Comparison of ENCODE assay signal across 25 mouse cellular contexts in the genomic region with DNA sequence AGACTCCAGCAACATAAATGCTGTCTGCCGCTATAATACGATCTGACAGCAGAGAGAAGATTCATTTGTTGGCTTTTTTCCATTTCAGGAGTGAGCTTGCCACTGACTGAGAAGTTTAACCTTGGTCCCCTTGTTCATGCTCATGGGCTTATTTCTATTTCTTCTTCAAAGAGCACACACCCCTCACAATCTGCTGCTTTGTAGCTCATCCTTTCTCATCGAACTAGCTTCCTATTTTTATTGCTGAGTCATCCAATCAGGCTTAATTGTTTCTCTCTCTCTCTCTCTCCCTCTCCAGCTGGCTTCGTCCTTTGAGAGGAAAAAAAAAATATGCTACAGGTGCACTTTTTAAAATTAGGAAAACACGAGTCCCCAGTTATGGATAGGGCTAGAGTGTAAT.
A peak's percentile ranks its signal among the peaks of the same experiment; 100 is the strongest.
DNase-seq lines count a peak whose midpoint lies in the region; ATAC-seq and TF ChIP-seq lines count a peak whose summit lies in the region.
"Had no signal": no experiment of that assay in that cellular context is flagged by ENCODE, and none has a peak within 500 bp of the region (broad histone marks: within the 10 kb centered on the region; RNA-seq: fewer than 3 reads in every experiment).

No protein-coding gene starts in this region.

- H3K9me3 ChIP-seq in forebrain, embryonic 14.5 days (replicated peaks; ENCODE audit: control insufficient read depth, low read length), result no peaks in the 10 kb centered on the region
- H3K9me3 ChIP-seq in forebrain, embryonic 10.5 days, result no peaks in the 10 kb centered on the region
- H3K9me3 ChIP-seq in midbrain, postnatal 0 days (ENCODE audit: low read length), result no peaks in the 10 kb centered on the region
- H3K9me3 ChIP-seq in midbrain, embryonic 16.5 days (replicated peaks; ENCODE audit: control insufficient read depth, low read length, poor library complexity, severe bottlenecking), result no peaks in the 10 kb centered on the region
- H3K9me3 ChIP-seq: heart, embryonic 10.5 days; heart, embryonic 13.5 days had no signal

- peak; percentile 14 for DNase-seq in forebrain, embryonic 14.5 days (ENCODE audit: low spot score)
- no peak for DNase-seq in forebrain, embryonic 10.5 days (ENCODE audit: extremely low spot score, low spot score)
- peak in 1 of 2 experiments; percentile 20 for DNase-seq in layer of hippocampus, adult 2 months (ENCODE audit: low spot score in 2 of 2)
- DNase-seq in layer of hippocampus, postnatal 25 days (ENCODE audit: extremely low spot score in 1 of 2, low spot score in 1 of 2), result no peak
- DNase-seq in midbrain, postnatal 0 days (ENCODE audit: low spot score), result peak; percentile 1
- peak; percentile 39 for DNase-seq in telencephalon, adult 2 months (ENCODE audit: low read depth, low spot score)
- DNase-seq: adrenal gland, postnatal 10 days; adrenal gland, postnatal 36 days; cerebellum, adult 11-12 months; cerebellum, adult 9-10 months; cerebellum, postnatal 14 days; gastrocnemius, postnatal 10 days; gastrocnemius, postnatal 36 days; heart, adult 2 months; heart, postnatal 14 days; heart, postnatal 4 days had no signal

- no peak for TF ChIP-seq CTCF in layer of hippocampus, adult 2 months (conservative IDR thresholded peaks at IDR 0.05)
- TF ChIP-seq CTCF in midbrain, postnatal 0 days (IDR thresholded peaks at IDR 0.05), result no peak

- WGBS in forebrain, embryonic 14.5 days, result 76% methylated on average over 5 of the region's 5 CpGs
- 86% methylated on average over 5 of the region's 5 CpGs for WGBS in forebrain, embryonic 10.5 days
- 78% methylated on average over 5 of the region's 5 CpGs for WGBS in midbrain, postnatal 0 days
- 84% methylated on average over 5 of the region's 5 CpGs for WGBS in midbrain, embryonic 16.5 days

- H3K27ac ChIP-seq in forebrain, embryonic 14.5 days (ENCODE audit: low read depth, low read length), result no peak overlapping the region
- H3K27ac ChIP-seq in forebrain, embryonic 10.5 days, result no peak overlapping the region
- peak overlapping the region; percentile 51 for H3K27ac ChIP-seq in layer of hippocampus, adult 2 months
- no peak overlapping the region for H3K27ac ChIP-seq in midbrain, postnatal 0 days (ENCODE audit: low read depth, low read length)
- no peak overlapping the region for H3K27ac ChIP-seq in midbrain, embryonic 16.5 days (ENCODE audit: low read length)
- H3K27ac ChIP-seq: heart, adult 2 months; heart, embryonic 10.5 days; heart, embryonic 13.5 days; hindbrain, embryonic 14.5 days; hindbrain, postnatal 0 days had no signal

- ATAC-seq in forebrain, embryonic 14.5 days, result no peak
- ATAC-seq in midbrain, postnatal 0 days (ENCODE audit: low FRiP score), result no peak
- no peak for ATAC-seq in midbrain, embryonic 16.5 days
- no peak for ATAC-seq in activated CD4-positive, CD25-positive, alpha-beta regulatory T cell, adult 4 months
- ATAC-seq: forebrain, embryonic 16.5 days; hindbrain, postnatal 0 days; inflammation-experienced regulatory T-cells, adult 6 months; intestine, embryonic 16.5 days had no signal

- H3K4me3 ChIP-seq in forebrain, embryonic 14.5 days (ENCODE audit: low read depth, low read length), result no peak overlapping the region
- no peak overlapping the region for H3K4me3 ChIP-seq in forebrain, embryonic 10.5 days
- no peak overlapping the region for H3K4me3 ChIP-seq in layer of hippocampus, adult 2 months
- H3K4me3 ChIP-seq in midbrain, postnatal 0 days (ENCODE audit: low read depth, low read length), result no peak overlapping the region
- no peak overlapping the region for H3K4me3 ChIP-seq in midbrain, embryonic 16.5 days (ENCODE audit: low read depth, low read length)
- H3K4me3 ChIP-seq: heart, adult 2 months; heart, embryonic 10.5 days; heart, embryonic 13.5 days had no signal

- no peaks in the 10 kb centered on the region for H3K36me3 ChIP-seq in forebrain, embryonic 14.5 days (ENCODE audit: control insufficient read depth, insufficient read depth, low read length)
- no peaks in the 10 kb centered on the region for H3K36me3 ChIP-seq in forebrain, embryonic 10.5 days (replicated peaks)
- no peaks in the 10 kb centered on the region for H3K36me3 ChIP-seq in midbrain, postnatal 0 days (ENCODE audit: insufficient read depth, low read length)
- H3K36me3 ChIP-seq in midbrain, embryonic 16.5 days (ENCODE audit: control insufficient read depth, insufficient read depth, low read length), result no peaks in the 10 kb centered on the region
- H3K36me3 ChIP-seq: heart, embryonic 10.5 days; heart, embryonic 13.5 days had no signal

- H3K27me3 ChIP-seq in forebrain, embryonic 14.5 days (replicated peaks; ENCODE audit: control insufficient read depth, insufficient read depth, low read length), result no peaks in the 10 kb centered on the region
- H3K27me3 ChIP-seq in forebrain, embryonic 10.5 days (ENCODE audit: poor library complexity, severe bottlenecking), result no peaks in the 10 kb centered on the region
- no peaks in the 10 kb centered on the region for H3K27me3 ChIP-seq in midbrain, postnatal 0 days (ENCODE audit: insufficient read depth, low read length)
- no peaks in the 10 kb centered on the region for H3K27me3 ChIP-seq in midbrain, embryonic 16.5 days (ENCODE audit: control insufficient read depth, insufficient read depth, low read depth, low read length)
- H3K27me3 ChIP-seq: heart, embryonic 13.5 days had no signal

- H3K4me2 ChIP-seq in forebrain, embryonic 14.5 days (ENCODE audit: low read length), result no peak overlapping the region
- H3K4me2 ChIP-seq in midbrain, postnatal 0 days (ENCODE audit: low read depth, low read length, poor library complexity, severe bottlenecking), result no peak overlapping the region
- no peak overlapping the region for H3K4me2 ChIP-seq in midbrain, embryonic 16.5 days (ENCODE audit: low read length)
- H3K4me2 ChIP-seq: heart, embryonic 13.5 days; hindbrain, embryonic 14.5 days had no signal

- H3K4me1 ChIP-seq in forebrain, embryonic 14.5 days (ENCODE audit: control insufficient read depth, insufficient read depth, low read length), result no peaks in the 10 kb centered on the region
- no peaks in the 10 kb centered on the region for H3K4me1 ChIP-seq in forebrain, embryonic 10.5 days
- H3K4me1 ChIP-seq in midbrain, postnatal 0 days (ENCODE audit: insufficient read depth, low read length), result no peaks in the 10 kb centered on the region
- no peaks in the 10 kb centered on the region for H3K4me1 ChIP-seq in midbrain, embryonic 16.5 days (ENCODE audit: control insufficient read depth, insufficient read depth, low read length)
- H3K4me1 ChIP-seq: heart, embryonic 10.5 days had no signal

- H3K9ac ChIP-seq in forebrain, embryonic 14.5 days (ENCODE audit: low read length), result no peak overlapping the region
- no peak overlapping the region for H3K9ac ChIP-seq in midbrain, postnatal 0 days (replicated peaks; ENCODE audit: low read length, poor library complexity, severe bottlenecking)
- no peak overlapping the region for H3K9ac ChIP-seq in midbrain, embryonic 16.5 days (ENCODE audit: low read depth, low read length)
- H3K9ac ChIP-seq: heart, embryonic 13.5 days; hindbrain, embryonic 14.5 days had no signal

Comparison
In these comparisons a context has a peak if more than half of its experiments do, and no peak if none do; other contexts are left out.
1. DNase-seq: peak in forebrain, embryonic 14.5 days (single experiment), midbrain, postnatal 0 days (single experiment) and telencephalon, adult 2 months (single experiment); none in forebrain, embryonic 10.5 days (single experiment) and layer of hippocampus, postnatal 25 days (0 of 2).